Mouse (Mus musculus) testis, adult 2 months (tissue): ENCODE measurements around the gene Usp18.

Source experiments
- CTCF ChIP-seq: fragments of 200-500 bp; IDR thresholded peaks from 2 replicates; pipeline ENCODE4 v1.5.1; 2012; ENCODE audit warnings: low read depth, mild to moderate bottlenecking, inconsistent platforms, low read length, moderate library complexity; ENCODE audit not compliant: control insufficient read depth, insufficient read depth, insufficient replicate concordance
- POLR2A ChIP-seq: fragments of 200-500 bp; IDR thresholded peaks from 2 replicates; pipeline ENCODE4 v1.6.1; 2012; ENCODE audit warnings: low read depth, mild to moderate bottlenecking, inconsistent platforms, low read length, moderate library complexity; ENCODE audit not compliant: control insufficient read depth

GRCm38 (mm10) chr6:121216589-121217255 is 29.0 kb upstream of the Usp18 start:
- TF ChIP-seq CTCF (no peak), POLR2A (no peak)
